Mouse (Mus musculus) neutrophil, adult 65 days (primary cell): ENCODE data around the gene Olfr131. TPM values are rescaled to one million over a fixed set of nuclear protein-coding genes. Genes with fewer than 3 reads are reported as not detected.

Experiments used
- total RNA-seq: library from RNA; stranded (reverse); gene quantifications from 2 replicates; pipeline ENCODE4 v1.2.4, GENCODE M21; 2023

The Olfr131 gene
- total RNA-seq, result not detected in 2 replicates

DNA sequence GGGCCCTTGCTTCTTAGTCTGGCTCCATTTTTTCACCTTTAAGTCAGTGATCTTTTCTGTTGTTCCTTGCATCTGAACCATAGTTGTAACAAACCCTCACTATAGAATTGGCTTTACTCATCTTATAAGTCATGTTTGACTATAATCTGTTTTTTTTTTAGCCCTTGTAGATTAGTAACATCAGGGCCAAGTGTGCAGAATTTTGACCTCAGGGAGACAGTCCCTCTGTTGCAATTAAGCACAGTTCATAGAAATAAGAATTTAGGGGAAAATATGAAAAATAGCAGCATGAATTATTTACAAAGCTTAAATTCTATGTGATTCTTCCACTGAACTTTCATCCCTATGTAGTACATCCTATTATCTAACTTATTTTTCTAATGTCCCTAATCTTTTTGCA, at the start of gene Olfr131:
Olfr131 (minus strand) TSS at position 101 of the 400 bp plus-strand sequence.

DNA sequence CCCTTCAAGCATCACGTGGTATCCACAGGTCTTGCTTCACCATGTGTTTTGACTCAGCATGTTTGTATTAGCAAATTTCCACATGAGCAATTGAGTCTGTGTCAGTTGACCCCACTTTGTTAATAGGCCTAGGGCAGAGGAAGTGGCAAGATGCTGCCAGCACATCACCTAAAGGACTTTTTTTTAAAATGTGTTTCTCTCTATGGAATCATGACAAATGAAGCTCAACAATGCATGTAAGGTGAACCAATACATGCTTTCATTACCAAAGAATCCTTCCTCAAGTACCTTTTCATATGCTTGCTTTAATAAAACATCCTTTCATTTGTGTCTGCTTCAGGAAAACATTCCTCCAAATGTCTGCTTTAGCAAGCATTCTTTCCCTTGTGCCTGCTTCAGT, 45.9 kb upstream of the Olfr131 start, which contains the start of gene Olfr132:
Olfr132 (minus strand) TSS at position 101 of the 400 bp plus-strand sequence.

DNA sequence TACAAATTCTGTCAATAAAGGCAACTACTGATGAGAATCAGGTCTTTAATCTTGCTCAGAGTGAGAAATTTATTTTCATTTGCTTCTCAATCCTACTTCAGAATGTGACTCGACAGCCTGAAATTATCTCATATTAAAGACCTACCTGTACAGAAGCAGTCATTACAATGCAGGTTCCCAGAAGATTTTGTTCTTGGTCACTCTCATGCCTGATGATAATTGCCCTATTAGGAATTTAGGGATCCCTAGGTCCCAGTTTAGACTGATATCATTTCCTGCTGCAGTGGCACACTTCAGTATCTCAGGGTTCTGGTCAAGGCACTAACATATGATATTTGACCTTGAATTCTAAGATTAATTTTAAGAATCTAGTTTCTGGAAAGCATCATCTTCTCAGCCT, 24.9 kb downstream of the Olfr131 start, which contains the start of gene Olfr130:
Olfr130 (plus strand) TSS at position 301 of the 400 bp plus-strand sequence.

DNA sequence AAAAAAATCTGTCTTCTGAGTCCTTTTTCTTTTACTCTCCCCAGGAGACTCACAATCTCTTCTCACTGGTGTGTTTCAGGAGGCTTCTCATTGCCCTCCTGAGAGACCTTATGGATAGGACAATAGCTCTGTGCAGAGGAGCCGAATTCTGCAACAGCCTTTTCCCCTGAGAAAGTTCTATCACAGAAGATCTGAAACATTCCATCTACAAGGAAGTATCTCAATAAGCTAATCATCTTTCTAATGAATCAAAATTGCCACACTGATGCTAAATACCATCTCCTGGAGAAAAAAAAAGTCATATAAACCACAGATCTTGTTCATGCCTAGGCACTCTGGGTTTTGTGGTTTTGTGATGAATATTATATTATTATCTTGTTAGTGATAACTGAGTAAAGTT, 28.5 kb downstream of the Olfr131 start, which contains the start of gene Olfr129:
Olfr129 (minus strand) TSS at position 101 of the 400 bp plus-strand sequence.

Other genes starting within 250 kb of the Olfr131 start
- gene Olfr126, start 241.2 kb downstream of the Olfr131 start, total RNA-seq, result not detected in 2 replicates
- not detected in 2 replicates for gene Olfr127, start 188.3 kb downstream of the Olfr131 start, total RNA-seq
- not detected in 2 replicates for gene Olfr128, start 168.1 kb downstream of the Olfr131 start, total RNA-seq
- gene Olfr761, start 135.6 kb downstream of the Olfr131 start, total RNA-seq, result not detected in 2 replicates
- not detected in 2 replicates for gene Olfr129, start 28.6 kb downstream of the Olfr131 start, total RNA-seq
- not detected in 2 replicates for gene Olfr130, start 24.8 kb downstream of the Olfr131 start, total RNA-seq
- gene Olfr132, start 45.8 kb upstream of the Olfr131 start, total RNA-seq, result not detected in 2 replicates
- gene Olfr133, start 56.6 kb upstream of the Olfr131 start, total RNA-seq, result not detected in 2 replicates
- gene Olfr134, start 82.7 kb upstream of the Olfr131 start, total RNA-seq, result not detected in 2 replicates
- not detected in 2 replicates for gene Olfr135, start 115.6 kb upstream of the Olfr131 start, total RNA-seq
- not detected in 2 replicates for gene Olfr138, start 172.3 kb upstream of the Olfr131 start, total RNA-seq
- gene Olfr137, start 218.9 kb upstream of the Olfr131 start, total RNA-seq, result not detected in 2 replicates
- not detected in 2 replicates for gene Olfr136, start 241.1 kb upstream of the Olfr131 start, total RNA-seq